Mouse (Mus musculus) duodenum, adult 2 months (tissue): Measurements from ENCODE around the gene Tbl2. TPM values are rescaled to one million over a fixed set of nuclear protein-coding genes. Genes with fewer than 3 reads are reported as not detected.

Experiments used
- polyA plus RNA-seq: library from polyadenylated mRNA; depleted of rRNA; stranded (reverse); fragments of >200 nt; gene quantifications from 2 replicates; pipeline ENCODE4 v1.2.3, GENCODE M21; 2012; ENCODE audit warnings: low replicate concordance; rRNA removed

The Tbl2 gene
- 4.3 and 6.7 TPM in 2 replicates for polyA plus RNA-seq

DNA sequence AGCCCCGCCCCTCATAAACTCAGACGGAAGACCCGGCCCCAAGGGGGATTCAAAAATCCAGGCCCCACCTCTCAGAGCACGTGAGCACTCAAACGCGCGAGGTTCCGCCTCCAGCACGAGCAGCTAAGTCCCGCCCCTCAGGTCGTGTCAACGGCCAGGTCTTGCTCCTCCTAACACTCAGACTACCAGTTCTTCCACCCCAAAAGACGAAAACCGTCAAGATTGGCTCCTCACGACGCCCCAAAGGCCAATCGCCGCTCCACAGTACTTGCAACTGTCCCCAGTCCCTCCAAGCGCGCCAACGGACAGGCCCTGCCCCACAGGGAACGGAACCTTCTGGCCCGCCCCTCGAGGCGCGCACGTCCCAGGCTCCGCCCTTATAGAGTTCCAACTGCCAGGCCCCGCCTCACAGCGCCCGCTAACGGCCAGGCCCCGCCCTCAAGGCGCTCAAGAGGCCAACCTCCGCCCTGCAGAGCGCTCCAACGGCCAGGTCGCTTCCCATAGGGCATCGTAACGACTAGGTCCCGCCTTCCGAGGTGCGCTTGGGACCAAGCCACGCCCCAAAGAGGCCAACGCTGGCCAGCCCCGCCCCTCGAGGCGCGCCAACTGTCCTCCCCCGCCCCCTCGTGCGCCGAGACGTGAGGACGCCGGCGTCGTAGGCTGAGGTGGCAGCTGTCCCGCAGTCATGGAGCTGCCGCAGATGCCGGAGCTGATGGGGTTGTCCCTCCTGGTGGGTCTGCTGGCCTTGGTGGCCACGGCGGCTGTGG is at the start of gene Tbl2:
TSS of gene Tbl2 (plus strand) at position 605 of the 767 bp plus-strand sequence.

DNA sequence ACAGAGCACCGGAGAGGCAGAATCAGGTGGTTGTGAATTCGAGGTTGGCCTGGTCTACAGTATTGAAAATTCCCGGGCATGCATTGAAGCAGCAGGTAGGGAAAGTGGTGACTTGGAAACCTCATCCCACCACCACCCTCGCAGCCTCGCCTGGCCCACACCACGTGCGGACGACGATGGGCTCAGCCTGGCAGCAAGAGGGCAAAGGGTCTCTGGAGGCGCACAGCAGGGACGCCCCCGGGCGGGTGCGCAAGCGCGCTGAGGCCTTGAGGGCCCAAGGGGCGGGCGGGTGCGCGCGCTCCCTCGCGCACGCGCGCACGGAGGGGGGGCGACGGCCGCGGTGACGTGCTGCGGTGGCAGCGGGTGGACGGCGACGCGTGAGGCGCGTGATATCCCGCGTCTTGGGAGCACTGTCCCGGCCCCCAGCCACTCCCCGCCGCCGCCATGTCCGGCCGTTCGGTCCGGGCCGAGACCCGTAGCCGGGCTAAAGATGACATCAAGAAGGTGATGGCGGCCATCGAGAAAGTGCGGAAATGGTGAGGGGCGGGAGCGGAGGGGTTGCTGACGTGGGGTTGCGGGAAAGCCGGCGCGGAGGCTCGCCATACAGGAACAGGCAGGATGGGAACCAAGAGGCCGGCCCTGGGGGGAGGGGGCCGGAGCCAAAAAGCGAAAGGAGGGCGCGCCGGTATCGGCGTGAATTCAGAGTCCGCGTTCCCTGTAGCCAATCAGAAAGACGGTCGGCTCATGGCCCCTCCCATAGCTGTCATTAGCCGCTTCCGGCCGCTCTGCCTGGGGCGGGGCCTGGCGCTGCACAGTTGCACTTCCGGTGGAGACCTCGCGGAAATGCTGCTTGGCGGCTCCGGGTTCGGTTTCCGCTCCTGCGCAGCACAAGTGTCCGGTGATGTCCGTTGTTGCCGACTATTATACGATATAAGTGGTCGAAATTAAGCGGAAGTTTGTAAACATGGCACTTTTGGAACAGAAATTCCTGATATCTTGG is 18.9 kb downstream of the Tbl2 start, which contains the start of gene Bcl7b:
TSS of gene Bcl7b (plus strand) at position 221 of the 1,000 bp plus-strand sequence.

DNA sequence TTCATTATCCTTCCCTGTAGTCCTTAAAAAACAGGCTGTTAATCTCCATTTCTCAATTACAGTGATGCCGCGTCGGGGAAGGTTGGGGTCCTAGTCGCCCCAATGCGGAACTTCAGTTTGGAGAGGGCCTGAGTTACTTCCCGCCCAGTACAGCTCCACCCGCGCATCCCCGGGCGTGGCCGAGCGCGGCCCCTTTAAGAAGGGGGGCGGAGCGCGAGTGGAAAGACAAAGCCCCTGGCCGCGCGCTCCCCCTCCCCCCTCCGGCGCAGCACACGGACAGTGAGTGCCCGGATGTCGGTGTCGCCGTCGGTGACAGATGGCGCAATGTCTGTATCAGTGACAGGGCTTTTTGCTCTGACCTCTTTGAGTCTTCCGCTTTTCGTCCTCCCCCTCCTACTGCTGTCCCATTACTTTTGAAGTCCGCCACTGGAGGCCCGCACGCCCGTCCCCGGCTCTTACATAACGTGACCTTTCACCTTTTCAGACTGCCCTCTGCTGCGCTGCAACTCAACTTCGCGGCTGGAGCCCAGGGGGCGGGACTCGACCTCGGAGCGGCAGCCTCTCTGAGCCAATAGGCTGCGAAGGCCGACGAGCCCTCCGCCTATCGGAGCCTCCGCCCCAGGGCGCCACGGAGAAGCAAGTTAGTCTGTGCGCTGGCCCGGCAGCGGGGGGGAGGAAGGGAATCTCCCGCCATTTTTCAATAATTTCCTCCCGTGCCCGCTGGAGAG is 37.3 kb downstream of the Tbl2 start, which contains the start of gene Baz1b:
TSS of gene Baz1b (plus strand) at position 644 of the 728 bp plus-strand sequence.

Other genes starting within 250 kb of the Tbl2 start
- gene Tmem270, start 242.9 kb upstream of the Tbl2 start, polyA plus RNA-seq, result 0.15 TPM in 1 of 2 replicates, not detected in the other
- gene Cldn13, start 234.1 kb upstream of the Tbl2 start, polyA plus RNA-seq, result not detected in 2 replicates
- 10.2 and 16.2 TPM in 2 replicates for gene Mettl27, start 217.3 kb upstream of the Tbl2 start, polyA plus RNA-seq
- 42.8 and 316 TPM in 2 replicates for gene Cldn4, start 202.7 kb upstream of the Tbl2 start, polyA plus RNA-seq
- gene Cldn3, start 163.4 kb upstream of the Tbl2 start, polyA plus RNA-seq, result 982 and 2,156 TPM in 2 replicates
- gene Abhd11, start 140.5 kb upstream of the Tbl2 start, polyA plus RNA-seq, result 87.6 and 91.0 TPM in 2 replicates
- gene Stx1a, start 126.2 kb upstream of the Tbl2 start, polyA plus RNA-seq, result 5.1 and 9.8 TPM in 2 replicates
- gene Dnajc30, start 85.5 kb upstream of the Tbl2 start, polyA plus RNA-seq, result 65.1 and 65.9 TPM in 2 replicates
- gene Bud23, start 84.7 kb upstream of the Tbl2 start, polyA plus RNA-seq, result 49.6 and 53.6 TPM in 2 replicates
- 7.5 and 10.7 TPM in 2 replicates for gene Vps37d, start 71.4 kb upstream of the Tbl2 start, polyA plus RNA-seq
- 297 and 321 TPM in 2 replicates for gene Mlxipl, start 59.8 kb upstream of the Tbl2 start, polyA plus RNA-seq
- 33.0 and 36.1 TPM in 2 replicates for gene Bcl7b, start 18.6 kb downstream of the Tbl2 start, polyA plus RNA-seq
- 12.7 and 13.0 TPM in 2 replicates for gene Baz1b, start 37.6 kb downstream of the Tbl2 start, polyA plus RNA-seq
- gene Fzd9, start 101.6 kb downstream of the Tbl2 start, polyA plus RNA-seq, result 3.7 and 4.7 TPM in 2 replicates
- not detected in 2 replicates for gene Fkbp6, start 200.4 kb downstream of the Tbl2 start, polyA plus RNA-seq
- gene Trim50, start 203.6 kb downstream of the Tbl2 start, polyA plus RNA-seq, result 1.1 TPM in 1 of 2 replicates, not detected in the other
- 16.7 and 21.1 TPM in 2 replicates for gene Nsun5, start 220.3 kb downstream of the Tbl2 start, polyA plus RNA-seq
- 22.4 and 25.2 TPM in 2 replicates for gene Pom121, start 244.9 kb downstream of the Tbl2 start, polyA plus RNA-seq